Mouse (Mus musculus): ENCODE results near the gene Uqcc2. TPM values are rescaled to one million over a fixed set of nuclear protein-coding genes. Genes with fewer than 3 reads are reported as not detected.

Uqcc2 gene
- polyA plus RNA-seq, 1 experiment from 2014 or later = 287 TPM

GRCm38 (mm10) chr17:27134715-27135114, 999 bp upstream of the Uqcc2 start:
- H3K36me3 ChIP-seq = peaks cover 5% of the 10 kb centered on the region
- H3K9me3 ChIP-seq = no peaks in the 10 kb centered on the region
- WGBS = 13% methylated on average over 3 of the region's 3 CpGs
- no peak for ATAC-seq (ENCODE audit: extremely low read depth, insufficient number of reproducible peaks, low FRiP score, low TSS enrichment)
- H3K27ac ChIP-seq (replicated peaks) = no peak overlapping the region
- H3K9ac ChIP-seq = no peak overlapping the region
- no peak overlapping the region; the same call in 1 of the 2 replicates for H3K4me2 ChIP-seq
- peaks cover 34% of the 10 kb centered on the region for H3K4me1 ChIP-seq
- H3K27me3 ChIP-seq (replicated peaks) = peaks cover 3% of the 10 kb centered on the region; the same call in 1 of the 2 replicates
- no peak overlapping the region for H3K4me3 ChIP-seq

GRCm38 (mm10) chr17:27134187-27134586, 471 bp upstream of the Uqcc2 start:
- Histone ChIP-seq H3K9me3 (no peaks in the 10 kb centered on the region), H3K27ac (replicated peaks) (no peak overlapping the region), H3K4me2 (peak overlapping the region; percentile 71), H3K9ac (peak overlapping the region; percentile 89), H3K27me3 (replicated peaks) (peaks cover 3% of the 10 kb centered on the region; the same call in 1 of the 2 replicates), H3K4me1 (peaks cover 34% of the 10 kb centered on the region), H3K4me3 (peak overlapping the region; percentile 74), H3K36me3 (peaks cover 7% of the 10 kb centered on the region)
- no peak for ATAC-seq (ENCODE audit: extremely low read depth, insufficient number of reproducible peaks, low FRiP score, low TSS enrichment)
- WGBS = 19% methylated on average over 6 of the region's 9 CpGs

- Histone ChIP-seq H3K9me3 (no peaks in the 10 kb centered on the region), H3K4me1 (peaks cover 40% of the 10 kb centered on the region), H3K27ac (replicated peaks) (no peak overlapping the region), H3K4me3 (no peak overlapping the region), H3K9ac (no peak overlapping the region), H3K4me2 (no peak overlapping the region), H3K36me3 (peaks cover 12% of the 10 kb centered on the region), H3K27me3 (replicated peaks) (peaks cover 3% of the 10 kb centered on the region; the same call in 1 of the 2 replicates)
- ATAC-seq (ENCODE audit: extremely low read depth, insufficient number of reproducible peaks, low FRiP score, low TSS enrichment) = no peak
- 86% methylated on average over 10 of the region's 10 CpGs for WGBS
Measured at GRCm38 (mm10) chr17:27132238-27132637, 1.5 kb downstream of the Uqcc2 start.

GRCm38 (mm10) chr17:27131240-27131665, 2.5 kb downstream of the Uqcc2 start:
- no peaks in the 10 kb centered on the region for H3K9me3 ChIP-seq
- no peaks in the 10 kb centered on the region; the same call in 1 of the 2 replicates for H3K27me3 ChIP-seq (replicated peaks)
- H3K4me3 ChIP-seq = no peak overlapping the region
- peaks cover 40% of the 10 kb centered on the region for H3K4me1 ChIP-seq
- 83% methylated on average over 10 of the region's 10 CpGs for WGBS
- peaks cover 12% of the 10 kb centered on the region for H3K36me3 ChIP-seq
- no peak overlapping the region for H3K4me2 ChIP-seq
- ATAC-seq (ENCODE audit: extremely low read depth, insufficient number of reproducible peaks, low FRiP score, low TSS enrichment) = no peak
- H3K9ac ChIP-seq = no peak overlapping the region
- H3K27ac ChIP-seq (replicated peaks) = no peak overlapping the region

- 0 out of 2 replicates have a peak overlapping the region, but pooled peaks have one; percentile 5 for H3K9ac ChIP-seq
- H3K36me3 ChIP-seq = peaks cover 22% of the 10 kb centered on the region
- no peaks in the 10 kb centered on the region; the same call in 1 of the 2 replicates for H3K27me3 ChIP-seq (replicated peaks)
- no peak for ATAC-seq (ENCODE audit: extremely low read depth, insufficient number of reproducible peaks, low FRiP score, low TSS enrichment)
- H3K27ac ChIP-seq (replicated peaks) = no peak overlapping the region
- no peaks in the 10 kb centered on the region for H3K9me3 ChIP-seq
- H3K4me3 ChIP-seq = no peak overlapping the region
- H3K4me2 ChIP-seq = no peak overlapping the region
- WGBS = 64% methylated on average over 9 of the region's 9 CpGs
- peaks cover 41% of the 10 kb centered on the region for H3K4me1 ChIP-seq
Measured at GRCm38 (mm10) chr17:27130246-27130645, 3.5 kb downstream of the Uqcc2 start.

GRCm38 (mm10) chr17:27129819-27130218, 3.9 kb downstream of the Uqcc2 start:
- peaks cover 26% of the 10 kb centered on the region for H3K36me3 ChIP-seq
- H3K4me2 ChIP-seq = no peak overlapping the region
- no peaks in the 10 kb centered on the region for H3K27me3 ChIP-seq (replicated peaks)
- H3K4me3 ChIP-seq = no peak overlapping the region
- H3K4me1 ChIP-seq = peaks cover 45% of the 10 kb centered on the region
- no peaks in the 10 kb centered on the region for H3K9me3 ChIP-seq
- no peak for ATAC-seq (ENCODE audit: extremely low read depth, insufficient number of reproducible peaks, low FRiP score, low TSS enrichment)
- no peak overlapping the region for H3K9ac ChIP-seq
- WGBS = 86% methylated on average over 7 of the region's 7 CpGs
- H3K27ac ChIP-seq (replicated peaks) = no peak overlapping the region

- Histone ChIP-seq H3K4me3 (no peak overlapping the region), H3K9me3 (no peaks in the 10 kb centered on the region), H3K4me1 (peaks cover 45% of the 10 kb centered on the region), H3K4me2 (no peak overlapping the region), H3K27ac (replicated peaks) (no peak overlapping the region), H3K9ac (no peak overlapping the region), H3K36me3 (peaks cover 31% of the 10 kb centered on the region), H3K27me3 (replicated peaks) (no peaks in the 10 kb centered on the region)
- ATAC-seq (ENCODE audit: extremely low read depth, insufficient number of reproducible peaks, low FRiP score, low TSS enrichment) = no peak
- 79% methylated on average over 13 of the region's 13 CpGs for WGBS
Measured at GRCm38 (mm10) chr17:27129291-27129690, 4.4 kb downstream of the Uqcc2 start.

GRCm38 (mm10) chr17:27128189-27128588, 5.5 kb downstream of the Uqcc2 start:
- ATAC-seq (ENCODE audit: extremely low read depth, insufficient number of reproducible peaks, low FRiP score, low TSS enrichment) = no peak
- H3K4me1 ChIP-seq = peaks cover 40% of the 10 kb centered on the region
- no peaks in the 10 kb centered on the region for H3K27me3 ChIP-seq (replicated peaks)
- peaks cover 42% of the 10 kb centered on the region for H3K36me3 ChIP-seq
- no peak overlapping the region for H3K4me3 ChIP-seq
- no peak overlapping the region for H3K27ac ChIP-seq (replicated peaks)
- no peak overlapping the region for H3K9ac ChIP-seq
- H3K4me2 ChIP-seq = no peak overlapping the region
- 85% methylated on average over 5 of the region's 5 CpGs for WGBS
- no peaks in the 10 kb centered on the region for H3K9me3 ChIP-seq

- Histone ChIP-seq H3K4me2 (no peak overlapping the region), H3K27me3 (replicated peaks) (no peaks in the 10 kb centered on the region)
- no peak for ATAC-seq (ENCODE audit: extremely low read depth, insufficient number of reproducible peaks, low FRiP score, low TSS enrichment)
Measured at GRCm38 (mm10) chr17:27126974-27127373, 6.7 kb downstream of the Uqcc2 start.

GRCm38 (mm10) chr17:27125669-27126202, 8.0 kb downstream of the Uqcc2 start:
- Histone ChIP-seq H3K4me3 (no peak overlapping the region), H3K9me3 (no peaks in the 10 kb centered on the region), H3K9ac (no peak overlapping the region), H3K27me3 (replicated peaks) (no peaks in the 10 kb centered on the region), H3K27ac (replicated peaks) (no peak overlapping the region), H3K4me1 (peaks cover 31% of the 10 kb centered on the region), H3K36me3 (peaks cover 54% of the 10 kb centered on the region), H3K4me2 (no peak overlapping the region)
- ATAC-seq (ENCODE audit: extremely low read depth, insufficient number of reproducible peaks, low FRiP score, low TSS enrichment) = no peak
- 84% methylated on average over 11 of the region's 11 CpGs for WGBS

More at GRCm38 (mm10) chr17:27126974-27127373, 6.7 kb downstream of the Uqcc2 start:
- no peaks in the 10 kb centered on the region for H3K9me3 ChIP-seq
- no peak overlapping the region for H3K27ac ChIP-seq (replicated peaks)
- H3K9ac ChIP-seq = peak overlapping the region; percentile 19; the same call in 1 of the 2 replicates
- H3K4me3 ChIP-seq = no peak overlapping the region
- WGBS = 80% methylated on average over 10 of the region's 10 CpGs
- H3K4me1 ChIP-seq = peaks cover 37% of the 10 kb centered on the region
- peaks cover 53% of the 10 kb centered on the region for H3K36me3 ChIP-seq

GRCm38 (mm10) chr17:27125185-27125584, 8.5 kb downstream of the Uqcc2 start:
- Histone ChIP-seq H3K9me3 (no peaks in the 10 kb centered on the region), H3K36me3 (peaks cover 54% of the 10 kb centered on the region), H3K4me2 (no peak overlapping the region), H3K27me3 (replicated peaks) (no peaks in the 10 kb centered on the region), H3K27ac (replicated peaks) (no peak overlapping the region), H3K9ac (no peak overlapping the region), H3K4me1 (peaks cover 31% of the 10 kb centered on the region), H3K4me3 (no peak overlapping the region)
- 37% methylated on average over 12 of the region's 12 CpGs for WGBS
- 0 out of 2 replicates have a peak, but pooled peaks have one; percentile 12 for ATAC-seq (ENCODE audit: extremely low read depth, insufficient number of reproducible peaks, low FRiP score, low TSS enrichment)

GRCm38 (mm10) chr17:27123813-27124375, 9.8 kb downstream of the Uqcc2 start:
- Histone ChIP-seq H3K4me2 (no peak overlapping the region), H3K4me3 (no peak overlapping the region), H3K27ac (replicated peaks) (no peak overlapping the region), H3K36me3 (peaks cover 55% of the 10 kb centered on the region), H3K9ac (no peak overlapping the region), H3K27me3 (replicated peaks) (no peaks in the 10 kb centered on the region), H3K9me3 (no peaks in the 10 kb centered on the region), H3K4me1 (peaks cover 32% of the 10 kb centered on the region)
- ATAC-seq (ENCODE audit: extremely low read depth, insufficient number of reproducible peaks, low FRiP score, low TSS enrichment) = no peak
- WGBS = 86% methylated on average over 7 of the region's 7 CpGs
